Mouse (Mus musculus): ENCODE data around the gene Tnfrsf19.

Gene Tnfrsf19

DNA sequence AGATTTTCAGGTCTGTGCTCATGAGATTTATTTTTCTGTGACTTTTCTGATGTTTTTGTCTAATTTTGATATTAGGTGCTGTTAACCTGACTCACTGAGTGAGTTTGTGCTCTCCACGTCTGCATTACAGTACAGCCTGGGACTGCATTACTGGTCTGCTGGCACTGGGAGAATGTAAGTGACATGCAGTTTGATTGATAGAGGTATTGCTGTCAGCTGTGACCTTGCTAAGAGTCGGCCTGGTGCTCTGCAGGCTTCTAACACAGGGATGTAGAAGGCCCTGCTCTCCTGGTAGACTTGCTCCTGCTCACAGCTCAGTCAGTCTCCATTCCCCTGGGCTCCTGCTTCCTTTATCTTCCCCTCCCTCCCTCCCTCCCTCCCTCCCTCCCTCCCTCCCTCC is 25.3 kb downstream of the Tnfrsf19 start:
- no peak for DNase-seq (ENCODE audit: low spot score in 2 of 2)

DNA sequence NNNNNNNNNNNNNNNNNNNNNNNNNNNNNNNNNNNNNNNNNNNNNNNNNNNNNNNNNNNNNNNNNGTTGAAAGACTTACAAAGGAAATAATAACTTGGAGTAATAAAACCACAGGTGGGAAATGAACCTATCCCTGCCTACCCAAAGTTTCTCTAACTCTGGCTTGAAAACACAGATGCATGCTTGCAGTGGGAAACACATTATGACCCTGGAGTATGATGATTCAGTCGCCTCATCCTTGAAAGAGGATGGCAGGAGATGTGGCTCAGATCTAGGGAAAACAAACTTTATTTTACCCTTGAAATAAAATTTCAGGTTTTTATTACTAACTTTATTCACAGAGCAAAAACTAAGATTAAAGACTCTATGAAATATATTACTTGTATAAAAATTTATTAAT is 26.4 kb downstream of the Tnfrsf19 start:
- DNase-seq (ENCODE audit: low spot score in 2 of 2), result no peak

GRCm38 (mm10) chr14:61014544-61014943 is 31.7 kb downstream of the Tnfrsf19 start:
- no peak for DNase-seq (ENCODE audit: low spot score in 2 of 2)

- DNase-seq (ENCODE audit: low spot score in 2 of 2), result peak; percentile 80 to 86
These were observed 33.8 kb downstream of the Tnfrsf19 start for GRCm38 (mm10) chr14:61012397-61012931.

DNA sequence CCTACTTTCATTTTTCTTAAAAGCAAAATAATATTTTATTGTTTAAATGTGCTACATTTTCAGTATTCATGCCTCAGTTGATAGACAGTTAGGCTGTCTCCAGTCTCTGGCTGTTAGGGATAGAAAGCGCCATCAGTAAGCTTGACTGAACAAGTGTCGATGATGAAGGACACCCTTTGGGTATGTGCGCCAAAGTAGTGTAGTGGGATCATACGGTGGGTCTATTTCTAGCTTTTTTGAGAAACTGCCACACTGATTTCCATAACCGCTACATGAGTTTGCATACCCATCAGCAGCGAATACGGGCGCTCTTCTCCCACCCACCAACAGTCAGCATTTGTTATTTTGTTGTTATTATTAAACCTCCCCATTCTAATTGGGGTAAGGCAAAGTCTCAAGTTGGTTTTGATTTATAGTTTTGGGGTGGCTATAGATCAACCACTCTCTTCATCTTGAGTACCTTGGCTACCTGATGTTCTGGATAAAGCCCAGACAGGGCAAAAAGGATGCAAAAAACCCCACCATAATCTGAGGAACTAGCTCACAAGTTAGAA is 34.6 kb downstream of the Tnfrsf19 start:
- DNase-seq (ENCODE audit: low spot score in 2 of 2), result no peak

DNA sequence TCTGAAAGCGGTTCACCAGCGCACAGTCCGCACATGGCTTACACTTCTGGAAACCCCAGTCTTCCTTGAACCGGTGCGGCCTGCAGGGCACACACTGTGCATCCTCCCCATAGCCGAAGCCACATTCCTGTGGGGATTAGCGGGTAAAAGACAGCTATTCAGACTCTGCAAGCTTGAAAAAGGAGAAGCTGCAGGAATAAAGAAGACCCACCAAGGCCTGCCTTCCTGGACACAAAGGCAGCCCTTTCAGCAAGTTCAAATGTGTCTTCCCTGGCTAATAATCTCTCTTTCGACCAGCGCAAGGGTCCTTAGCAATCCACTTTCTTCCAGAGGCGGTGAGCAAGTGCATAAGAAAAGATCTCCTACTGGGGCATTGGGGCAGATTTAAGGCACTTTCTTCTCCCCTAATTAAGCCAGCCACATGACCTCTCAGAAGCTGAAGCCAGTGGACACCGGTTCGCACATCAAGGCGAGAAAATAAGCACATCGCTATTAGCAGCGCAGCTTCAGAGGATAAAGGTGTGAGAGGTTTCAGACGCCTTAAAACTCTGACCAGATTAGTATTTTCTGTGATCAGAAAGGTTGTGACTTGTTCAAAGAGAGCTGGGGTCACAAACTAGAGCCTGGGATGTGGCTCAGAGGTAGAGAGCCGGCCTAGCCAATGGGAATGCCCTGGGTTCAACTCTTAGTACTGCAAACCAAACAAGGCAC is 41.0 kb downstream of the Tnfrsf19 start:
- DNase-seq (ENCODE audit: low spot score in 2 of 2), result no peak

DNA sequence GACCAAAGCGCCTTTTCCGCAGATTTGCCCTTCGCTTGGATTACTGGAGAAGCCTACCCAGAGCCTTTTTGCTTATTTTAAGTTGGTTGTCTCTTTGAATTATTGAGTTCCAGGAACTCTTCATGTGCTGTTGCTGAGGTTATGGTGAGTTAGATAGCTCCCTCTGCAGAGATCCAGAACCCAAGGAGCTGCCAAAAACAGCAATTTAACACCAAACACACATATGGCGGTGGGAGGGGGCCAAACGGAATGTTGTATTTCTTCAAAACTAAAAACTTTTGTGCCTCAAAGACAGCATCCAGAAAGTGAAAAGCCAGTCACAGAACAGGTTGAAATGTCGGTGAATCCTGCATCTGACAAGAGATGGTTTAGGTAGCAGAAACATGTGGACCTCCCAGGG is 42.6 kb downstream of the Tnfrsf19 start:
- no peak for DNase-seq (ENCODE audit: low spot score in 2 of 2)

DNA sequence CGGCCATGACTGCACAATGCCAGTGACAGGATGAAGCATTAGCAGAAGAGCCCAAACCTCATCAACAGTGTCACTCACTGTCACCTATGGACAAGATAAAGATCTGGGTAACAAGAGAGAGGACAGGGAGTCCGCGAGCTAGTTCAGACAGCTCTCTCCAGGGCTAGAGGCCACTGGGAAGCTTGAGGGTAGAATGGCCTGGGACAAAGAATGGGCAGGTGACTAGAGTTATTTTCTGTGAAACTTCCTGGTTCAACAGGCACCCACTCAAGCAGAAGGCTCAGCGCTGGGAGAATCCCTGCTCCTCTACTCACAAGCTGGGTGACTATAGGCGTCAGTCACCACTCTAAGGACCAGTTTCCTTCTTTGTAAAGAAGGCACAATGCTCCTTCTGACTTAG is 46.2 kb downstream of the Tnfrsf19 start:
- DNase-seq (ENCODE audit: low spot score in 2 of 2), result no peak

DNA sequence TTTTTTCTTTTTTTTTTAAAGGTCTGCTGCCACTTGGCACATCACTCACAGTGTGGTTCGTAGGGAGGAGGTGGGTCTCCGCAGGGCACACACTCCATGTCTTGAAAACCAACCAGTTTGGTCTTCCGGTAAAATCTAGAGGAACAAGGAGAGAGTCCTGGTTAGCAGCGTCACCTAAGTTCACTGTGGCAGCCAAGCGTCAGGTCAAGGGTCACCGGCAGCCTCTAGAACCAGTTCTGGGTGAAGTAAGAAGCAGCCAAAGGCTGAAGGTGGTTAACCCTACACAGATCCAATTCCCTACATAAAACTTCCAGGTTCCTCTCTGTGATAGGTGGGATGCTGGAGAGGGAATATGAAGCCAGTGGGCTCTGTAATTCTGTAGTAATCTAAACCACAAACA is 49.7 kb downstream of the Tnfrsf19 start:
- no peak for DNase-seq (ENCODE audit: low spot score in 2 of 2)

DNA sequence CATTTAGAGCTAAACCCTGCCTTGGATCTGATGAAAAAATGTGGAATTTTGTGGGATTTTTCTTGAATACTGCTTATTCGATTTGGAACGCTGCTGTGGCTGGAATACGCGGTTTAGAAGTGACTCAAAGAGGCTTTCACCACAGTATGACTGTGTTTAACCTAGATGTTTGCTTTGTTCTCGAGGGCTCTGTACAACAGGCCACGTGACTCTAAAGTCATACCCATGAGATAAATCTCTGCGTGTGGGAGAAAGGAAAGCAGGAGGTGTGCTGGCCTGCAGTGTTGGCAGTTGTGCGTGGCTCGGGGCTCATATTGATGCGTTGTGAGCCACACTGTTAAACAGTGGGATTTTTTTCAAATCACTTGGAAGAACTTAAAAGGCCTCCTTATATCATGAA is 52.8 kb downstream of the Tnfrsf19 start:
- DNase-seq (ENCODE audit: low spot score in 2 of 2), result no peak

DNA sequence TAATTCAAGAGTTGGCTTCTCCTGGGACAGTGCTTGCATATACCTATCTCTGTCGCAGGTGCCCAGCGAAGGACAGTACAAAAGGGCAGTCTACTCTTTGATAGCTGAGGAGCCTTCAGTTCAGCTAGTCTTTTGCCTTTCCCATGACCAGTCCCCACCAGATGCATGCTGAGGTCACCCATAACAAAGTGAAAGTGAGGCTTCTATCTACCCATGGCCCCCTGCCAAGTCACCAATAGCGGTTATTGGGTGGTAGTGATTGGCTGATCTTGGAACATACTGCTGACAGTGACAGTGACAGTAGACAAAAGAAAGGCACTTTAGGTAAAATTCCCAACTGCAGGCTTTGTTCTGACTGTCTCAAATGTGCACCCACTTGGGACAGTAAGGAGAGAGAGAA is 53.2 kb downstream of the Tnfrsf19 start:
- DNase-seq (ENCODE audit: low spot score in 2 of 2), result no peak

GRCm38 (mm10) chr14:60992144-60992543 is 54.1 kb downstream of the Tnfrsf19 start:
- DNase-seq (ENCODE audit: low spot score in 2 of 2), result no peak

DNA sequence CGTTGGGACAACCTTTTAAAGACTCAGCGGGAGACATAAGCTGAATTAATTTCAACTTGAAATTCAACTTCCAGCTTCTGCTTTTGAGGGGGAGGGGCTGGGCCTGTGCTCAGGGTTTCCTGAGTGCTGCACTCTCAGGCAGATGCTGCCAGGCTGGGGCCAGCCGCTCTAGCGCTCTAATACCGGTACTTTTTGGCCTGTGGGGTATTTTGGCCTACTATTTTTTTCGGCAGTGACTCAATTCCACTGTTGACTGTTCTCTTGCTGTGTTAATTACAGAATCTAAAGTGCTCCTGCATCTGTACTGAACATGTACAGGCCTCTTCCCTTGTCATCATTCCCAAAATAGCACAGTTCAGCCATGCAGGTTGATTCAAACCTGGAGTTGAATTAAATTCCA is 58.1 kb downstream of the Tnfrsf19 start:
- no peak for DNase-seq (ENCODE audit: low spot score in 2 of 2)

GRCm38 (mm10) chr14:60986926-60987325 is 59.4 kb downstream of the Tnfrsf19 start:
- no peak for DNase-seq (ENCODE audit: low spot score in 2 of 2)

DNA sequence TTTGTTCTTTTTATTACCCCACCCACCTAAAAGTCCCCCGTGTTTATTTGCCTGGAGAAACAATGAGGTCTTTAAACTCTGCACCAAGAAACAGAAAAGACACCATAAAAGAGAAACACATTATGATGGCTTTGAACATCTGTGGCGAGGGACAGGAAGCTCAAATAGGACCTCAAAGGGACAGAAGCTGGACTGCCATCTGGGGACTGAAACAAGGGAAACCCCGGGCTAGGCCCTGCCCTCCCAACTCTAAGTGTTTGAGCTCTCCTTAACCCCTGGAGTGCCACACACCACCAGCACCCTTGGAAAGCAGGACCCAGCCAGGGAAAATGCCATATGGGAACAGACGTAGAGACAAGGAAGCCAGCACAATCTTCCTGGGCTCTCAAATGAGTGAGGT is 61.2 kb downstream of the Tnfrsf19 start:
- no peak for DNase-seq (ENCODE audit: low spot score in 2 of 2)

- DNase-seq (ENCODE audit: low spot score in 2 of 2), result no peak
These were observed 62.0 kb downstream of the Tnfrsf19 start for GRCm38 (mm10) chr14:60984266-60984665.

GRCm38 (mm10) chr14:60982126-60982525 is 64.2 kb downstream of the Tnfrsf19 start:
- no peak for DNase-seq (ENCODE audit: low spot score in 2 of 2)

DNA sequence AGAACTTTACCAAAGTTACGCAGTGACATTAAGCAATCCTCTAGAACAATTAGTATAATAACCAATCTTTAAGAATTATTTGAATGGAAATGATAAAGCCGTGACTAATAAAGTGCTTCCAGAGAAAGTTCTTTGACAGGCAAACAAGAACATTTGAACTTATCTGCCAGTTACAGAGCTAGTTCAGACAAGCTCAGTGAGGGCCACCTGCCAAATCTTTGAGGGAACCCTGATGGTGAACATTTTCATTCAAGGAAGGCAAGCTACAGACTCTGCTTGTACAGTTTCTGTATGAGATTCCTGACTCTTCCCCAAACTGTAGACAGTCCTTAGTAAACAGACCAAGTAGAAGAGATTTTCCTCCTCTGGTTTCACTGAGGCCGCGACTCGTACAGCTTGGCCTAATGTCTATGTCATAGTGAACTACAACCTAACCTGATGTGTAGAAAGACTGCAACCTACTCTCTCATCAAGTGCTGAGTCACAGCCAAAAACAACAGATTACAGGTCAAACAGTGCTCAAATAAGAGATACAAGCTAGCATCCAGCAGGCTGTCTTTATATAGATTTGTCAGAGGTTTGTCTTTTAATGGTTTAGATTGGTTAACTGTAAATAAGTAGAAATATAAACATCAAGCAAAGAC is 65.9 kb downstream of the Tnfrsf19 start:
- DNase-seq (ENCODE audit: low spot score in 2 of 2), result no peak

DNA sequence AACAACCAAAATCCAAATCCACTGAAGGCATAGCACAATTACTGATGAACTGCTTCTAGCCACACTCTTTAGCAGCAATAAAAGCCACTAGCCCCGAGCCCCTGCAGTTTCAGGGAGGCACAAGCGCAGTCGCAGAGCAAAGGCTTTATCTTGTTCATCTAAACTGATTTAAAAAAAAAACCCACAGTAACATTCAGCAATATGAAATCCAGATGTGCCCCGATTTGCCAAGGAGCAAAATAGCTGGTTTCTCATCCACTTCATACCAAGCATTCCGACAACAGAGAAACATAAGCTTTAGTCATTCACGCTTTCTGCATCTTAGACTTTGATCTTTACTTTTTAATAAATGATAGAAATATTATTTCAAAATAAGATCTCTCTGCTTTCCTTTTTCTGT is 68.2 kb downstream of the Tnfrsf19 start:
- DNase-seq (ENCODE audit: low spot score in 2 of 2), result no peak

DNA sequence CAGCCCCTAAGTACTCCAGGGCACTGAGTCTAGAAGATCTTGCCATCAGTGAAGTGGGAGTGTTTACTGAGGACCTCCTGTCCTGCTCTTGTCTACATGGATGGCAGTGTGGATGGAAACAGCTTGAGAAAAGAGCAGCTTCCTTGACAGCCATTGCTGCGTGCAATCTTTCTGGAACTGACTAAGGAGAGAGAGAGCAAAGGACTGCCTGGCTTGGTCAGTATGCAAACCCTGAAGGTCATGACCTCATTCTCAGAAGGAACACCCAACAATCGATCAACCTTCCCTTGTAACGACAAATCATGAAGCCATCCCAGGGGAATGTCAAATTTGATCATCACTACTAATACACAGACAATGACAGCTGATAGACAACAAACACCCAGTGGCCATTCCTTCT is 70.1 kb downstream of the Tnfrsf19 start:
- DNase-seq (ENCODE audit: low spot score in 2 of 2), result no peak

- no peak for DNase-seq (ENCODE audit: low spot score in 2 of 2)
These were observed 70.6 kb downstream of the Tnfrsf19 start for GRCm38 (mm10) chr14:60975736-60976135.

DNA sequence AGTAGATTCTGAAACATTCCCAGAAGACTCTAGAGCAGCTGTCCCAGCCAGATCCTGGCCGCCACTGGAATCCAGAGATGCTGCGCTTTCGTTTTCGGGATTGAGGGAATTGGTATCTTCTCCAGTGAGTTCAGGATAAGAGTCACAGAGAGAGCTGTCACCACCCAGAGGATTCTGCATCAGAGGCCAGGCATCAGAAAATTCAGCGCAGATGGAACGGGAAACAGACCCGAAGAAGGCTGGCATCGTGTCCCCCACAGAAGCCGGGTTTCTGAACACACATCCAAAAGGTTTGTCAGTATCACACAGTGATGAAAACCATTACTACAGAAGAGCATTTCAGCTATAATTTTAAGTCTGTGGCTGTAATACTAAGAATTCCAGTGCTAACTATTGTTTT is 75.3 kb downstream of the Tnfrsf19 start:
- no peak for DNase-seq (ENCODE audit: low spot score in 2 of 2)

DNA sequence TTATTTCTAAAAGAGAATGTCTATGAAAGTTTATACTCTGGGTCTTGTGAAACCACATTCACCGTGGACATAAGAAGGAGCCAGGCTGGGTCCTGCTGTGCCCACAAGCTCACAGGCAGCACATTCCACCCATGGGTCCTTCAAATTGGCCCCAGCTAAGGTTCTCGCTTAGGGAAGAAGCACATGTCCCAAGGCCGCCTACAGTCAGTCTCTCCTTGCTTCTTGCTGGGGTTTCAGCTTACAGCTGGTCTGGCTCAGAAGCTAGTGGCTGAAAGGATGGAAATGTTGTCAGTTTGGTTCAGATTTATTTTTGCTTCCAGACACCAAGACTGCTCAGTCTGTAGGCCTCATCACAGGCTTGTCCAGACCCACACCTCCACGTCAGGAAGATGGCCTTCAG is 80.2 kb downstream of the Tnfrsf19 start:
- no peak for DNase-seq (ENCODE audit: low spot score in 2 of 2)

Measured in thymus, postnatal 10 days (tissue).